Mouse (Mus musculus): ENCODE data around the gene Dzip1. TPM values are rescaled to one million over a fixed set of nuclear protein-coding genes. Genes with fewer than 3 reads are reported as not detected.

Dzip1 gene
- polyA plus RNA-seq, 1 experiment from 2014 or later: 2.8 TPM

DNA sequence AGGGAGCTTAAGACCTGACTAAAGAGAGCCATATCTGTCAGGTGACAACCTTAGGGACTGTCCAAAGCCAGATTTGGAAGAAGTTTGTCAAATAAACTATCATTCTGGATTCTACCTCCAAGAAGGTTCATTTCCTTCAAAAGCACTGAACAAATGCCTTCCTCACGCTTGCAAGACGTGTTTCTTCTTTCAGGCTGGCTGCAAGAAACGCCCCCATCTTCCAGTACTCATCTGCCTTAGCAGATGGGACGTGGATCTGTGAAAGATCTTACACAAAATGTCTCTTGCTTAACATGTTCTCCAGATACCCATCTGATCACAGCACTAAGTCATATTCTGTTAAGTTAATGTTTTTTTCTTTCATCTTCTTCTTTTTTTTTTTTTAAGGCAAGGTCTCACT lies 35.2 kb downstream of the Dzip1 start:
- H3K9me3 ChIP-seq (ENCODE audit: control insufficient read depth, low read length): no peaks in the 10 kb centered on the region
- H3K4me2 ChIP-seq (replicated peaks; ENCODE audit: low read depth): no peak overlapping the region
- 0 out of 2 replicates have a peak, but pooled peaks cover 3% of the 10 kb centered on the region for H3K36me3 ChIP-seq (ENCODE audit: control insufficient read depth, insufficient read depth, low read length)
- no peak overlapping the region for H3K4me3 ChIP-seq (ENCODE audit: low read depth, low read length)
- TF ChIP-seq EP300 (optimal IDR thresholded peaks at IDR 0.05) (no peak), CTCF (IDR thresholded peaks at IDR 0.05; ENCODE audit: low read depth) (no peak)
- no peak for ATAC-seq (ENCODE audit: low FRiP score, low TSS enrichment)
- no peaks in the 10 kb centered on the region for H3K4me1 ChIP-seq (replicated peaks; ENCODE audit: control insufficient read depth, insufficient read depth)
- no peak overlapping the region for H3K27ac ChIP-seq (replicated peaks)
- H3K9ac ChIP-seq (ENCODE audit: low read length): no peak overlapping the region
- no peaks in the 10 kb centered on the region for H3K27me3 ChIP-seq (ENCODE audit: control insufficient read depth, insufficient read depth, low read length)
- DNase-seq (ENCODE audit: low spot score): no peak
- WGBS: 93% methylated on average over 4 of the region's 4 CpGs

DNA sequence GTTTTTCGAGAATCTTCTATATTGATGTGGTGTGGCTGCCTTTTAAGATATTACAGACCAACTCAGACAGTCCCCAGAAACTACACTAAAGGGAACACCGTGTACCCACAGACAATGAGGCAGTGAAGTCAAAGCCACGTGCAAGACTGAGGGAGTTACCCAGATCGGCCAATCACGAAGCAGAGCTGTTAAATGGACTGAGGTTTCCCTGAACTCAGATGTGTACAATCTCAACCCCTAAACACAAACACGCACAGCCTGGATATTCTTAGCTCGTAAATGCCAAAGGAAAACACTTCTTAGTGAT lies 41.1 kb downstream of the Dzip1 start:
- ATAC-seq (ENCODE audit: low FRiP score, low TSS enrichment) (peak; percentile 68; the same call in 1 of the 2 replicates), DNase-seq (ENCODE audit: low spot score) (no peak)
- Histone ChIP-seq H3K4me1 (replicated peaks; ENCODE audit: control insufficient read depth, insufficient read depth) (no peaks in the 10 kb centered on the region), H3K27me3 (ENCODE audit: control insufficient read depth, insufficient read depth, low read length) (no peaks in the 10 kb centered on the region), H3K4me3 (ENCODE audit: low read depth, low read length) (no peak overlapping the region), H3K9me3 (ENCODE audit: control insufficient read depth, low read length) (no peaks in the 10 kb centered on the region), H3K4me2 (replicated peaks; ENCODE audit: low read depth) (no peak overlapping the region), H3K27ac (replicated peaks) (no peak overlapping the region), H3K36me3 (ENCODE audit: control insufficient read depth, insufficient read depth, low read length) (peaks cover 5% of the 10 kb centered on the region; the same call in 1 of the 2 replicates), H3K9ac (ENCODE audit: low read length) (no peak overlapping the region)
- no peak for TF ChIP-seq CTCF (IDR thresholded peaks at IDR 0.05; ENCODE audit: low read depth)
- no peak for TF ChIP-seq EP300 (optimal IDR thresholded peaks at IDR 0.05)
- WGBS: 67% methylated on average over 7 of the region's 7 CpGs

DNA sequence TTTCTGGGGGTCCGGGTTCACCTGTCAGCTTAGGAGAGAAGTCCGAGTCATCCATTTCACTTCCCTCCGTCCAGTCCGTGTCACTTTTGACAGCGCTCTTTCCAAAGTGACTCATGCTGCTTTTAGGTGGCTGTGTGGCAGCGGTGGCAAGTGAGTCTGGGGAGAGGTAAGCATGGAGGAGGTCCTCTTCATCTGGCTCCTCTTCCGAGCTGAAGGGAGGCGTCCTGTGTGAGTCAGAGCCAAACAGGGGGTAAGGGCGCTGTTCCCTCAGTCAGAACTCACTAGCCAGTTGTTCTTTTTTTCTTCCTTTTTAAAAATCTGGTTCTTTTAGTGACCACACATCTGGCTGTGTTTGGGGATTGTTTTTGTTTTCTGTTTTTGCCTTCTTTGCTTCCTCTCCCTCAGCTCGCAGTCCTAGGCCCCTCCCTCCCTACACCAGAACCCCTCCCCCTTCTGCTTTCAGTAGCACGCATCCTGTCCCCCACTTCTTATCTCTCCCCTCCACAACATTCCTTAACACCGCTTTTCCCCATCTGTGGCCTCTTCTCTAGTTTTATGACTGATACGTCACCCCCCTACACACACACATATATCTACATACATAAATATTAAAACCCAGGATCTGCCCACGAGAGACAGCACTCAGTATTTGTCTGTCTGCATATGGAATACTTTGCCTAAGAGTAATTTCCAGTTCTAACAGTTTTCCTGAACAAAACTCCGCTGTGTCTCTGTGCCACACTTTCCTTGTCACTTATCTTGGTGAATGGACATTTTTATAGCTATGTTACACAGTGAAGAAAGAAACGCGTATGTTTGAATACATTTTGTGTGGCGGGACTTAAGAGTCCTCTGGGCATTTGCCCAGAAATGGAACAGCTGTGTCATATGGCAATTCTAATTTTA lies 41.7 kb downstream of the Dzip1 start:
- Histone ChIP-seq H3K27me3 (ENCODE audit: control insufficient read depth, insufficient read depth, low read length) (no peaks in the 10 kb centered on the region), H3K9ac (ENCODE audit: low read length) (no peak overlapping the region), H3K4me3 (ENCODE audit: low read depth, low read length) (no peak overlapping the region), H3K4me2 (replicated peaks; ENCODE audit: low read depth) (no peak overlapping the region), H3K27ac (replicated peaks) (no peak overlapping the region), H3K9me3 (ENCODE audit: control insufficient read depth, low read length) (no peaks in the 10 kb centered on the region), H3K36me3 (ENCODE audit: control insufficient read depth, insufficient read depth, low read length) (peaks cover 5% of the 10 kb centered on the region; the same call in 1 of the 2 replicates), H3K4me1 (replicated peaks; ENCODE audit: control insufficient read depth, insufficient read depth) (no peaks in the 10 kb centered on the region)
- DNase-seq (ENCODE audit: low spot score) (no peak), ATAC-seq (ENCODE audit: low FRiP score, low TSS enrichment) (no peak)
- 72% methylated on average over 18 of the region's 18 CpGs for WGBS
- TF ChIP-seq EP300 (optimal IDR thresholded peaks at IDR 0.05) (no peak), CTCF (IDR thresholded peaks at IDR 0.05; ENCODE audit: low read depth) (no peak)

DNA sequence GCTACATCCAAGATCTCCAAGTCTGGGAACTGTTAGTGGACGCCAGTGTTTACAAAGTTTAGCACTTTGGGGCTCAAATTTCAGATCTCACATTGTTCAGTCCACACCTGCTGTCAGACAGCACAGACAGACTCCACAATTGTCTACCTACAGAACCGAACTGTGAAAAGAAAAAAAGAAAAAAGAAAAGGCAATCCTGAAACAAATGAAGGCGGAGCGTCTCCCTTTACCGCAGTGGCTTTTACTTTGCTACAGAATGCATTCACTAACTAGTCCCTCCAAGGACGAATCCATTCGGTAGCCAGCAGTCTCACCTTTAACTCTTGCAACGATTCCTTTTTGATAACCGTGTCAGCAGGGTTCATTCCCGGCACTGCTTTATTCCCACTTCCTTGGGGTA lies 44.6 kb downstream of the Dzip1 start:
- H3K36me3 ChIP-seq (ENCODE audit: control insufficient read depth, insufficient read depth, low read length): peaks cover 5% of the 10 kb centered on the region; the same call in 1 of the 2 replicates
- no peak for TF ChIP-seq CTCF (IDR thresholded peaks at IDR 0.05; ENCODE audit: low read depth)
- no peak for TF ChIP-seq EP300 (optimal IDR thresholded peaks at IDR 0.05)
- 66% methylated on average over 10 of the region's 10 CpGs for WGBS
- ATAC-seq (ENCODE audit: low FRiP score, low TSS enrichment) (no peak), DNase-seq (ENCODE audit: low spot score) (no peak)
- H3K9ac ChIP-seq (ENCODE audit: low read length): no peak overlapping the region
- H3K27ac ChIP-seq (replicated peaks): no peak overlapping the region
- no peaks in the 10 kb centered on the region for H3K9me3 ChIP-seq (ENCODE audit: control insufficient read depth, low read length)
- no peaks in the 10 kb centered on the region for H3K4me1 ChIP-seq (replicated peaks; ENCODE audit: control insufficient read depth, insufficient read depth)
- no peaks in the 10 kb centered on the region for H3K27me3 ChIP-seq (ENCODE audit: control insufficient read depth, insufficient read depth, low read length)
- H3K4me2 ChIP-seq (replicated peaks; ENCODE audit: low read depth): no peak overlapping the region
- no peak overlapping the region for H3K4me3 ChIP-seq (ENCODE audit: low read depth, low read length)

DNA sequence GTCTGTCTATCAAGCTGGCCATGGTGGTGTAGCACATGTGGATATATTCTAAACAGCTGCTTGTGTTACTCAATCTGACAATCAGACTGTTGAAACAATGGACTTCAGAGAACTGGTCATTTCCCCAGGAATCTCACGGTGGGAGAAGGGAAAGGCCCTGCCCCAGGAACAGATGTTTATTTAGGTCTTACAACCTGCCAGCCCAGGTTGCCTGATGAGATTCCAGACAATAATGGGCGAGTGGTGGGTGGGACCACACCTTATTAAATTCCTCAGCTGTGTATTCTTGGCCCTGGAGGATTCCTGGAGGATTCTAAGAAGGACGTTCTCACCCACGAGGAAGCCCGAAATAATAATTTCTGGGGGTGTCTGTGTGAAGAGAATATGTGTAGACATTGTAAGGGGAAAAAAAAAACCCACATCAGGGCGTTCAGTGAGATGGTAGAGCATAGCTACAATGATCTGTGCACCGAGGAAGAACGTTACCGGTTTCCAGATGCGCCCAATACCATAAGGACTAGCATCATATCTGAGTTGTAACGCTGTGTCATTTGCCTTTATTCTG lies 46.8 kb downstream of the Dzip1 start:
- H3K4me2 ChIP-seq (replicated peaks; ENCODE audit: low read depth): no peak overlapping the region
- peaks cover 5% of the 10 kb centered on the region; the same call in 1 of the 2 replicates for H3K36me3 ChIP-seq (ENCODE audit: control insufficient read depth, insufficient read depth, low read length)

More for the DNA sequence above, 46.8 kb downstream of the Dzip1 start:
- no peak overlapping the region for H3K27ac ChIP-seq (replicated peaks)
- no peaks in the 10 kb centered on the region for H3K27me3 ChIP-seq (ENCODE audit: control insufficient read depth, insufficient read depth, low read length)
- no peak for DNase-seq (ENCODE audit: low spot score)
- H3K4me1 ChIP-seq (replicated peaks; ENCODE audit: control insufficient read depth, insufficient read depth): no peaks in the 10 kb centered on the region
- H3K9me3 ChIP-seq (ENCODE audit: control insufficient read depth, low read length): no peaks in the 10 kb centered on the region
- no peak overlapping the region for H3K4me3 ChIP-seq (ENCODE audit: low read depth, low read length)
- TF ChIP-seq EP300 (optimal IDR thresholded peaks at IDR 0.05): no peak
- TF ChIP-seq CTCF (IDR thresholded peaks at IDR 0.05; ENCODE audit: low read depth): no peak
- ATAC-seq (ENCODE audit: low FRiP score, low TSS enrichment): no peak
- no peak overlapping the region for H3K9ac ChIP-seq (ENCODE audit: low read length)
- 71% methylated on average over 11 of the region's 11 CpGs for WGBS

Measured in stomach, postnatal 0 days (tissue).